Mouse (Mus musculus): ENCODE data around the gene H2-K1. TPM values are rescaled to one million over a fixed set of nuclear protein-coding genes. Genes with fewer than 3 reads are reported as not detected.
A peak's percentile ranks its signal among the peaks of the same experiment; 100 is the strongest.

H2-K1 gene
- polyA plus RNA-seq, 1 experiment, result 166 TPM

DNA sequence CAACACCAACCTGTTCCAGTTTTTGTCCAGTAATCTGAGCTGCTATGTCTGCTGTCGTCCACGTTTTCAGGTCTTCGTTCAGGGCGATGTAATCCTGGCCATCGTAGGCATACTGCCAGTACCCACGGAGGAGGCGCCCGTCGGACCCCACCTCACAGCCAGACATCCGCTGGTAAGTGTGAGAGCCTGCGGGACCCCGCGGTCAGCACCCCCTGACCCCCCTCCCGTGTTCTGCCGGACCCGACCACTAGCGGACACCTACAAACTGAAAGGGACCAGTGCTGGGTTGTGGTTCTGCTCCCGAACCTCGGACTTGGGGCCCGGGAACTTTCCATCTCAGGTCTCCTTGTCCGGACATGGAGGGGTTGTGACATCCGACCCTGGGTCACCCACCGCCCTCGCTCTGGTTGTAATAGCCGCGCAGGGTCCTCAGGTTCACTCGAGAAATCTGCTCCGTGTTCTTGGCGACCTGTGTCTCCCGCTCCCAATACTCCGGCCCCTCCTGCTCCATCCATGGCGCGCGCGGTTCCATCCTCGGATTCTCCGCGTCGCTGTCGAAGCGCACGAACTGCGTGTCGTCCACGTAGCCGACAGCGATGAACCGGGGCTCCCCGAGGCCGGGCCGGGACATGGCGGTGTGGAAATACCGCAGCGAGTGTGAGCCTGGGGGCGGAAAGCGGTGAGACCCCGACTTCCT, 22.1 kb downstream of the H2-K1 start:
- Histone ChIP-seq H3K27ac (ENCODE audit: insufficient read depth, low read length) (no peak overlapping the region), H3K4me3 (ENCODE audit: insufficient read depth, low read length) (peak overlapping the region; percentile 16; the same call in 1 of the 2 replicates), H3K4me1 (ENCODE audit: control insufficient read depth, insufficient read depth, low read length) (peaks cover 2% of the 10 kb centered on the region; the same call in 1 of the 2 replicates)
- TF ChIP-seq POLR2A (IDR thresholded peaks at IDR 0.05; ENCODE audit: low read depth, low read length) (no peak), CTCF (IDR thresholded peaks at IDR 0.05; ENCODE audit: borderline replicate concordance, insufficient read depth, low read length) (no peak)

DNA sequence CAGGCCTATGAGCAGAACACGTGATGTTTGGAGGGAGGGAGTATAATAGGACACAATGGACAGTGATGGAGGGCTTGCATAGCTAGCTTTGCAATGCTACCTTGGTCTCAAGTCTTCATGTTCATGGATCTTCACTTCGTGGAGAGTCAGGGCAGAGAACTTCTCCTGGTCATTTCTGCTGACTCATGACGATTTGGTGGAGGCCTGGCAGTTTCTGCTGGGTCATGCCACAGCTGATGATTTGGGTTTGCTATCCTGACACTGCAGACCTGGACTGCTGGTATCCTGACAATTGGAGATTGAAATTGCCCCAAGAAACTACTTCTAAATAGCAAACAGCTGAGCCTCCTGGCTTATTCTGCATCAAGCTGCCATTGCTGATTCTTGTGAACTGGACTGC, 26.6 kb downstream of the H2-K1 start:
- Histone ChIP-seq H3K4me3 (ENCODE audit: insufficient read depth, low read length) (no peak overlapping the region), H3K27ac (ENCODE audit: insufficient read depth, low read length) (no peak overlapping the region)
- TF ChIP-seq POLR2A (IDR thresholded peaks at IDR 0.05; ENCODE audit: low read depth, low read length), result no peak
- TF ChIP-seq CTCF (IDR thresholded peaks at IDR 0.05; ENCODE audit: borderline replicate concordance, insufficient read depth, low read length), result no peak

DNA sequence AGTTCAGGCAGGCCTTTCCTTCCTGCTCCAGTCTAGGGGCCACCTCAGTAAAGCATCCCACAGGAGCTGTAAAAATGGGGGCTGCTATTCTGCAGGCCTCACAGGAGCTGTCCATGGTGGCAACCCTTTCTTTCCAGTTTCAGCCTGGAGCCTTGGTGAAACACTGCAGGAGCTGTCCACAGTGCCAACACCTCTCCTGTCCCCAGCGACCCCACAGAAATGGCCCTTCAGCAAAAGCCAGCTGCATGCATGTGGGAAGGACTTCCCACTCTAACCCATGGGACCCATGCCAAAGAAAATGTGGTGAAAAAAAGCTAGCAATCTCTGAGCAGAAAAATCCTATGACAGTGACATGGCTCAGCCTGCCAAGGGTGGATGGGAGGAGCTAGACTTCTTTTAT, 27.5 kb downstream of the H2-K1 start:
- no peak for TF ChIP-seq CTCF (IDR thresholded peaks at IDR 0.05; ENCODE audit: borderline replicate concordance, insufficient read depth, low read length)
- TF ChIP-seq POLR2A (IDR thresholded peaks at IDR 0.05; ENCODE audit: low read depth, low read length), result no peak
- Histone ChIP-seq H3K4me1 (ENCODE audit: control insufficient read depth, insufficient read depth, low read length) (no peaks in the 10 kb centered on the region), H3K4me3 (ENCODE audit: insufficient read depth, low read length) (no peak overlapping the region), H3K27ac (ENCODE audit: insufficient read depth, low read length) (no peak overlapping the region)

More for the DNA sequence above, 26.6 kb downstream of the H2-K1 start:
- H3K4me1 ChIP-seq (ENCODE audit: control insufficient read depth, insufficient read depth, low read length), result no peaks in the 10 kb centered on the region

DNA sequence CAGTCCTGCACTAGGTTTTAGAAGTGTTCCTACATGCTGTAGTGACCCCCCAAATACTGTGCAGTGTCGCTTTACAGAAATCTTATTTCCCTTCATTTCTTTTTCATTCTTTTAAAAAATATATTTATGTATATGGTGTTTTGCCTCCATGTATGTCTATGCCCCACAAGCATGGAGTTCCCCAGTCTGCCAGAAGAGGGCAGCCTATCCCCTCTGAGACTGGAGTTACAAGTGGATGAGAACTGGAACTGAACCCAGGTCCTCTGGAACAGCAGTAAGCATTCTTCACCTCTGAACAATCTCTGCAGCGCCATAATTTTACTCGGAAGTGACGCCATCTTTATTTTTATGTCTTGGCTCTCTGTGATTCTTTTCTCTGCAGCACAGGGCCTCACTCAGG, 30.8 kb downstream of the H2-K1 start:
- H3K4me1 ChIP-seq (ENCODE audit: control insufficient read depth, insufficient read depth, low read length), result no peaks in the 10 kb centered on the region
- no peak overlapping the region for H3K4me3 ChIP-seq (ENCODE audit: insufficient read depth, low read length)
- TF ChIP-seq CTCF (IDR thresholded peaks at IDR 0.05; ENCODE audit: borderline replicate concordance, insufficient read depth, low read length) (no peak), POLR2A (IDR thresholded peaks at IDR 0.05; ENCODE audit: low read depth, low read length) (no peak)
- no peak overlapping the region for H3K27ac ChIP-seq (ENCODE audit: insufficient read depth, low read length)

DNA sequence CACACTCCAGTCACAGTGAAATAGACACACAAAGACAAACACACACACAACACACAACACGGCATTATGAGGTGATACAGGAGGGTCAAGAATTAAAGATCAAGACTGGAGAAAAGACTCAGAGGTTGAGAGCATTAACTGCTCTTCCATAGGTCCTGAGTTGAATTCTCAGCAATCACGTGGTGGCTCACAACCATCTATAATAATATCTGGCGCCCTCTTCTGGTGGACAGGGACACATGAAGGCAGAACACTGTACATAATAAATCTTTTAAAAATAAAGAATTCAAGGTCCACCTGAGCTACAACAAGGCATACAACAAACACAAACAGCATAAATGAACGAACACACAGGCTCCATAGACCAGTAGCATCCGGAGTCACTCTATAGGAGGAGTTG, 31.2 kb downstream of the H2-K1 start:
- TF ChIP-seq CTCF (IDR thresholded peaks at IDR 0.05; ENCODE audit: borderline replicate concordance, insufficient read depth, low read length) (no peak), POLR2A (IDR thresholded peaks at IDR 0.05; ENCODE audit: low read depth, low read length) (no peak; the same call in 1 of the 2 replicates)
- no peak overlapping the region for H3K27ac ChIP-seq (ENCODE audit: insufficient read depth, low read length)

DNA sequence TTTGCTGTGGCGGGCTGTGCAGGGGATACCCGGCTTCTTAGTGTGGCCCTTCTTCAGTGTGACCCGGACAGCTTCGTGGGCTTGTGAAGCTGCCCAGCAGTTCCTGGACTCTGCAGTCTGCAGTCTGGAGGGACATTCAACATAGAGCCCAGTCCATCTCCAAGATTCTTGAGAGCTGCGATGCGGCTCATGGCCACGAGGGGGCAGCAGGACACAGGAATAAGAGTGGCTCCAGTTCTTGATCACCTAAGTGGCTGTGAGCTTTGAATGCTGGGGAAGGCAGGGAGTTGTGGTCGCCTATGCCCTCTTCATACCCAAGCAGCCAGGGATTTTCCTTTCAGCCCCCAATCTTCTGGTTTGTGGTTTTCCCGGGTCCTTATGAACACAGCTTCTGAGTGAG, 31.7 kb downstream of the H2-K1 start:
- peak; percentile 85 for TF ChIP-seq CTCF (IDR thresholded peaks at IDR 0.05; ENCODE audit: borderline replicate concordance, insufficient read depth, low read length)
- TF ChIP-seq POLR2A (IDR thresholded peaks at IDR 0.05; ENCODE audit: low read depth, low read length), result no peak
- H3K27ac ChIP-seq (ENCODE audit: insufficient read depth, low read length), result no peak overlapping the region
- H3K4me3 ChIP-seq (ENCODE audit: insufficient read depth, low read length), result no peak overlapping the region
- no peaks in the 10 kb centered on the region for H3K4me1 ChIP-seq (ENCODE audit: control insufficient read depth, insufficient read depth, low read length)

More for the DNA sequence above, 31.2 kb downstream of the H2-K1 start:
- H3K4me1 ChIP-seq (ENCODE audit: control insufficient read depth, insufficient read depth, low read length), result no peaks in the 10 kb centered on the region
- no peak overlapping the region for H3K4me3 ChIP-seq (ENCODE audit: insufficient read depth, low read length)

DNA sequence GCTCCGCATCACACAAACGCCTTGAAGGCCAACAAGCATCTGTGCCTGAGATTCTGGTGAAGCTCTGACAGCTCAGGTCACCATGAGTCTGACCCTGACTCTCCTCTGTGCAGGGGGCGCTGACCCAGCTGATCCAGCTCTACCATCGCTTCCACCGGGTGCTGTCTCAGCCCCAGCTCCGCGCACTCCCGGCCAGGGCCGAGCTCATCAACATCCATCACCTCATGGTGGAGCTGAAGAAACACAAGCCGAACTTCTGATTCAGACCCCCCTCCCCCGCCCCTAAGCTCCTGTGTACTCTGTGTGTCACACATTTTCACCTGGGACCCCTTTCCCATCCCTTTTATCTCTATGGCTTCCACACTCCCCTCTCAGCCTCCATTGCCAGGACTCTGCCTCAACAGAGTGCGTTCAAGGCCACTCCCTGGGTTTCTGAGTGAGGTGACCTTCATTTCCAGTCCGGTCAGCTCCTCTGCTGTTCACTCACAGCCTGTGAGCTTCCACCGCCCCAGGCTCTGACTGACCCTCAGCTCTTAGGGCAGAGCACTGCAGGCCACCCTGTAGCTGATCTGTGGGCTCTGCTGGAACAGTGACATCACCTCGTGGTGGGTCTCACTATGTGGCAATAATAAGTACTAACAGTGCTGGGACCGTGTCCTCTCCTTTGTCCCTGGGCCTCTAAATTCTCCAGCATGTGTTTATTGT, 34.1 kb downstream of the H2-K1 start:
- Histone ChIP-seq H3K4me3 (ENCODE audit: insufficient read depth, low read length) (no peak overlapping the region), H3K27ac (ENCODE audit: insufficient read depth, low read length) (no peak overlapping the region)
- no peak for TF ChIP-seq POLR2A (IDR thresholded peaks at IDR 0.05; ENCODE audit: low read depth, low read length)
- no peak for TF ChIP-seq CTCF (IDR thresholded peaks at IDR 0.05; ENCODE audit: borderline replicate concordance, insufficient read depth, low read length)

DNA sequence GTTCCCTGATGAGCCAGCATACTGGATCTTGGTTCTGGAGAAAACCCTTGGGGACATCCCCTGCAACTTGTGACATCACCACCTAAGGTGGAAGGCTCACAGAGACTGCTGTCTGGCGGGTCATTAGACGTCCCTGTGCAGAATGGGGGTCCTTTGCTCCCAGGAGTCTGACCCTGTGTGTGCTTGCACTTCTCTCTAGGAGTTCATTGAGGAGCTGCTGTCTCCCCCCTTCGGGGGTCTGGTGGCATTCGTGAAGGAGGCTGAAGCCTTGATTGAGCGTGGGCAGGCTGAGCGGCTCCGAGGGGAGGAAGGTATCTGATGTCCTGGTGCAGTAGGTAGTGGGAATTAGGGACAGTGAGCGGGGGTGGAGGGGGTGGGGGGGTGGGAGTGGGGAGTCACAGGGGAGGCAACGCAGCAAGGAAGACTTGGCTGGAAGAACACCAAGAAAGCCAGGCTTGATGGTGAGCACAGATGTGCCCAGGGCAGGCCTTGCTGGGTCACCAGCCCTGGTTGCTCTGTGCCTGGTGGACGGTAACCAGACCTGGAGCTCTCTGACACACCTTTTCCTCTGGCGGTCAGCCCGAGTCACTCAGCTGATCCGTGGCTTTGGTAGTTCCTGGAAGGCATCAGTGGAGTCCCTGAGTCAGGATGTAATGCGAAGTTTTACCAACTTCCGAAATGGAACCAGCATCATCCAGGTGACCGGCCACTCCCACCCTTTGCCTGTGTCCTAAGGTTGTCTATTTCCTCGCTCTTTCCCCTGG, 34.9 kb downstream of the H2-K1 start:
- TF ChIP-seq CTCF (IDR thresholded peaks at IDR 0.05; ENCODE audit: borderline replicate concordance, insufficient read depth, low read length), result no peak
- TF ChIP-seq POLR2A (IDR thresholded peaks at IDR 0.05; ENCODE audit: low read depth, low read length), result no peak
- H3K4me3 ChIP-seq (ENCODE audit: insufficient read depth, low read length), result no peak overlapping the region
- H3K27ac ChIP-seq (ENCODE audit: insufficient read depth, low read length), result no peak overlapping the region
- H3K4me1 ChIP-seq (ENCODE audit: control insufficient read depth, insufficient read depth, low read length), result no peaks in the 10 kb centered on the region

More for the DNA sequence above, 34.1 kb downstream of the H2-K1 start:
- no peaks in the 10 kb centered on the region for H3K4me1 ChIP-seq (ENCODE audit: control insufficient read depth, insufficient read depth, low read length)

DNA sequence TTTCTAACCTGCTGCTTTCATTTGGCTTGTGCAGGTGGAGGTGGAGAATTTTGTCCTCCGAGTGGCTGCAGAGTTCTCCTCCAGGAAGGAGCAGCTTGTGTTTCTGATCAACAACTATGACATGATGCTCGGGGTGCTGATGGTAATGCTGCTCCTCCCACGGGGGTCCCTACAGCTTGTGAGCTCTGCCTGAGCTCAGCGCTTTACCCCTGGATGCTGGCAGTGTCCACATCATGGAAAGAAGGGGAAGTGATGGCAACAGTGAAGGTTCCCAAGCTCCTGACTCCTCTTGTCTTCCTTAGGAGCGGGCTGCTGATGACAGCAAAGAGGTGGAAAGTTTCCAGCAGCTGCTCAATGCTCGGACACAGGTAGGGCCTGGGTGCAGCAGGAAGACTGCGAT, 37.3 kb downstream of the H2-K1 start:
- H3K4me1 ChIP-seq (ENCODE audit: control insufficient read depth, insufficient read depth, low read length), result no peaks in the 10 kb centered on the region
- no peak overlapping the region for H3K27ac ChIP-seq (ENCODE audit: insufficient read depth, low read length)
- TF ChIP-seq POLR2A (IDR thresholded peaks at IDR 0.05; ENCODE audit: low read depth, low read length), result no peak
- no peak for TF ChIP-seq CTCF (IDR thresholded peaks at IDR 0.05; ENCODE audit: borderline replicate concordance, insufficient read depth, low read length)
- no peak overlapping the region for H3K4me3 ChIP-seq (ENCODE audit: insufficient read depth, low read length)

All from embryonic fibroblast, embryonic 13.5 days (primary cell).